Mouse (Mus musculus) spleen, adult 2 months (tissue): ENCODE results near the gene Ambp. TPM values are rescaled to one million over a fixed set of nuclear protein-coding genes. Genes with fewer than 3 reads are reported as not detected.

ENCODE experiments used
- DNase-seq, 2 experiments: peaks; one replicate each; pipeline versions ENCODE4 v3.0.0 to v3.0.0-alpha.2; 2012 to 2021; ENCODE audit warnings: low spot score in 2 of 2, low read depth in 1 of 2
- H3K27ac ChIP-seq: fragments of 200-500 bp; 2 replicates; pipeline ENCODE4 v1.5.1; 2012; ENCODE audit warnings: low read length, inconsistent platforms; ENCODE audit not compliant: insufficient read depth
- H3K27me3 ChIP-seq: fragments of 200-500 bp; 2 replicates; pipeline ENCODE4 v1.6.1; 2012; ENCODE audit warnings: mild to moderate bottlenecking, moderate library complexity, low read length, inconsistent platforms; ENCODE audit not compliant: control insufficient read depth, insufficient read depth
- H3K36me3 ChIP-seq: fragments of 200-500 bp; 2 replicates; pipeline ENCODE4 v1.6.1; 2012; ENCODE audit warnings: mild to moderate bottlenecking, low read length, inconsistent platforms; ENCODE audit not compliant: control insufficient read depth, insufficient read depth
- H3K4me1 ChIP-seq: fragments of 200-500 bp; 2 replicates; pipeline ENCODE4 v1.6.1; 2011; ENCODE audit warnings: inconsistent platforms; ENCODE audit not compliant: control insufficient read depth, insufficient read depth, insufficient read length
- H3K4me3 ChIP-seq: fragments of 200-500 bp; 2 replicates; pipeline ENCODE4 v1.5.1; 2011; ENCODE audit warnings: mild to moderate bottlenecking, inconsistent platforms; ENCODE audit not compliant: insufficient read depth, insufficient read length; ENCODE audit errors: extremely low read depth
- CTCF ChIP-seq: fragments of 200-500 bp; IDR thresholded peaks from 2 replicates; pipeline ENCODE4 v1.5.1; 2011; ENCODE audit warnings: mild to moderate bottlenecking, inconsistent platforms; ENCODE audit not compliant: insufficient read depth, insufficient read length, insufficient replicate concordance; ENCODE audit errors: extremely low read depth
- POLR2A ChIP-seq: fragments of 200-500 bp; IDR thresholded peaks from 2 replicates; pipeline ENCODE4 v1.6.1; 2011; ENCODE audit warnings: low read depth, low read length, inconsistent platforms
- WGBS: fragments of 180-500 bp; shearing (Covaris S2); methylation state at CpG from one replicate; pipeline ENCODE4 v1.1.7; 2018; 5-methylcytosine and 5-hydroxymethylcytosine counted together
- polyA plus RNA-seq: library from polyadenylated mRNA; depleted of rRNA; stranded (reverse); fragments of >200 nt; gene quantifications from 2 replicates; pipeline ENCODE4 v1.2.3, GENCODE M21; 2012; rRNA removed

Gene Ambp
- 0.15 and 0.32 TPM in 2 replicates for polyA plus RNA-seq

GRCm38 (mm10) chr4:63154699-63155098 is at the start of gene Ambp:
Gene Ambp, minus strand, starts transcription at chr4:63154799.
- H3K27me3 ChIP-seq = no peaks in the 10 kb centered on the region
- WGBS = 40% methylated on average over 5 of the region's 5 CpGs
- no peak for DNase-seq
- TF ChIP-seq CTCF (no peak), POLR2A (no peak)
- H3K36me3 ChIP-seq = no peaks in the 10 kb centered on the region
- no peak within 1 kb of the TSS for H3K27ac ChIP-seq
- H3K4me1 ChIP-seq = no peaks in the 10 kb centered on the region
- no peak within 1 kb of the TSS for H3K4me3 ChIP-seq

- no peak for TF ChIP-seq CTCF
- TF ChIP-seq POLR2A = no peak
- no peaks in the 10 kb centered on the region for H3K27me3 ChIP-seq
- peaks cover 18% of the 10 kb centered on the region for H3K4me1 ChIP-seq
- no peak overlapping the region for H3K4me3 ChIP-seq
- H3K36me3 ChIP-seq = no peaks in the 10 kb centered on the region
- H3K27ac ChIP-seq = no peak overlapping the region
- DNase-seq = no peak
- WGBS = 86% methylated on average over 7 of the region's 7 CpGs
Measured at GRCm38 (mm10) chr4:63203874-63204273, 49.3 kb upstream of the Ambp start.

- WGBS = 87% methylated on average over 5 of the region's 5 CpGs
- no peak overlapping the region for H3K4me3 ChIP-seq
- H3K27ac ChIP-seq = no peak overlapping the region
- TF ChIP-seq CTCF (no peak), POLR2A (no peak)
- H3K36me3 ChIP-seq = no peaks in the 10 kb centered on the region
- H3K4me1 ChIP-seq = no peaks in the 10 kb centered on the region
- H3K27me3 ChIP-seq = no peaks in the 10 kb centered on the region
- no peak for DNase-seq
Measured at GRCm38 (mm10) chr4:63199366-63199765, 44.8 kb upstream of the Ambp start.

- H3K4me3 ChIP-seq = no peak overlapping the region
- H3K4me1 ChIP-seq = no peaks in the 10 kb centered on the region
- DNase-seq = no peak
- H3K36me3 ChIP-seq = no peaks in the 10 kb centered on the region
- no peak for TF ChIP-seq CTCF
- no peak for TF ChIP-seq POLR2A
- 89% methylated on average over 2 of the region's 2 CpGs for WGBS
- no peak overlapping the region for H3K27ac ChIP-seq
- no peaks in the 10 kb centered on the region for H3K27me3 ChIP-seq
Measured at GRCm38 (mm10) chr4:63194366-63194765, 39.8 kb upstream of the Ambp start.

GRCm38 (mm10) chr4:63191641-63192040 is 37.0 kb upstream of the Ambp start:
- WGBS = 94% methylated on average over 5 of the region's 5 CpGs
- H3K4me1 ChIP-seq = no peaks in the 10 kb centered on the region
- no peak overlapping the region for H3K4me3 ChIP-seq
- H3K27me3 ChIP-seq = no peaks in the 10 kb centered on the region
- TF ChIP-seq CTCF (no peak), POLR2A (no peak)
- no peak for DNase-seq
- H3K27ac ChIP-seq = no peak overlapping the region
- no peaks in the 10 kb centered on the region for H3K36me3 ChIP-seq

- H3K27ac ChIP-seq = no peak overlapping the region
- H3K4me1 ChIP-seq = no peaks in the 10 kb centered on the region
- TF ChIP-seq CTCF (no peak), POLR2A (no peak)
- H3K36me3 ChIP-seq = no peaks in the 10 kb centered on the region
- 57% methylated on average over 21 of the region's 21 CpGs for whole genome bisulfite sequencing
- no peak for DNase-seq
- no peak overlapping the region for H3K4me3 ChIP-seq
- H3K27me3 ChIP-seq = no peaks in the 10 kb centered on the region
Measured at GRCm38 (mm10) chr4:63186281-63186870, 31.8 kb upstream of the Ambp start.

GRCm38 (mm10) chr4:63181556-63181955 is 27.0 kb upstream of the Ambp start:
- DNase-seq = peak in 1 of 2 experiments; percentile 33

More at GRCm38 (mm10) chr4:63181556-63181955, 27.0 kb upstream of the Ambp start:
- WGBS = 16% methylated on average over 5 of the region's 5 CpGs
- Histone ChIP-seq H3K4me3 (no peak overlapping the region), H3K27me3 (no peaks in the 10 kb centered on the region), H3K36me3 (no peaks in the 10 kb centered on the region), H3K4me1 (no peaks in the 10 kb centered on the region), H3K27ac (no peak overlapping the region)
- no peak for TF ChIP-seq POLR2A
- peak; percentile 78; the same call in 1 of the 2 replicates for TF ChIP-seq CTCF
